Mouse (Mus musculus) heart, postnatal 0 days (tissue): ENCODE results near the gene Golt1a. TPM values are rescaled to one million over a fixed set of nuclear protein-coding genes. Genes with fewer than 3 reads are reported as not detected.

Experiments
- ATAC-seq: fragments of 200-750 bp; cut with Nextera tagmentation; 2 replicates; pipeline ENCODE4 v1.8.0; 2017; ENCODE audit warnings: low read depth, moderate number of reproducible peaks, moderate library complexity; ENCODE audit not compliant: insufficient read depth
- DNase-seq: peaks from one replicate; pipeline ENCODE4 v3.0.0-alpha.2; 2016; ENCODE audit warnings: low spot score
- H3K27ac ChIP-seq: fragments of 300-500 bp; sonication (generic); 2 replicates; pipeline ENCODE4 v1.5.1; 2014; ENCODE audit warnings: low read depth, mild to moderate bottlenecking
- H3K27me3 ChIP-seq: fragments of 300-500 bp; sonication (generic); 2 replicates; pipeline ENCODE4 v1.6.1; 2014; ENCODE audit warnings: low read length, mixed read lengths; ENCODE audit not compliant: control insufficient read depth, insufficient read depth
- H3K36me3 ChIP-seq: fragments of 300-500 bp; sonication (generic); replicated peaks from 2 replicates; pipeline ENCODE4 v1.6.1; 2014; ENCODE audit warnings: low read length, mixed read lengths; ENCODE audit not compliant: control insufficient read depth, insufficient read depth
- H3K4me1 ChIP-seq: fragments of 300-500 bp; sonication (generic); 2 replicates; pipeline ENCODE4 v1.6.1; 2014; ENCODE audit warnings: antibody characterized with exemption; ENCODE audit not compliant: control insufficient read depth, insufficient read depth
- H3K4me2 ChIP-seq: fragments of 300-500 bp; sonication (generic); 2 replicates; pipeline ENCODE4 v1.6.1; 2014; ENCODE audit warnings: low read depth, mild to moderate bottlenecking, low read length, moderate library complexity
- H3K4me3 ChIP-seq: fragments of 300-500 bp; sonication (generic); 2 replicates; pipeline ENCODE4 v1.5.1; 2014; ENCODE audit warnings: low read depth, low read length
- H3K9ac ChIP-seq: fragments of 300-500 bp; sonication (generic); replicated peaks from 2 replicates; pipeline ENCODE4 v1.6.1; 2014; ENCODE audit warnings: low read depth, low read length, mixed read lengths
- H3K9me3 ChIP-seq: fragments of 300-500 bp; sonication (generic); replicated peaks from 2 replicates; pipeline ENCODE4 v1.6.1; 2016; ENCODE audit warnings: low read length; ENCODE audit not compliant: control insufficient read depth
- CTCF ChIP-seq: IDR thresholded peaks from 2 replicates; pipeline ENCODE4 v1.5.1; 2016; ENCODE audit warnings: antibody characterized with exemption, control low read depth, low read depth
- EP300 ChIP-seq: IDR thresholded peaks from 2 replicates; pipeline ENCODE4 v1.6.1; 2016; ENCODE audit warnings: antibody characterized with exemption, low read depth
- WGBS: fragments of 180-500 bp; shearing (Covaris S2); extraction: QIAGEN DNeasy Blood & Tissue Kit; methylation state at CpG from one replicate; pipeline ENCODE4 v1.1.7; 2014; 5-methylcytosine and 5-hydroxymethylcytosine counted together
- polyA plus RNA-seq: library from polyadenylated mRNA; unstranded; fragments of >200 nt; fragmentation: Nextera tagmentation; extraction: Ambion mirVana; gene quantifications from 2 replicates; pipeline ENCODE4 v1.2.1, GENCODE M21; 2015
- total RNA-seq: library from RNA; depleted of rRNA; stranded (reverse); fragments of >200 nt; gene quantifications from 2 replicates; pipeline ENCODE4 v1.2.3, GENCODE M21; 2014; ENCODE audit warnings: low replicate concordance

Gene Golt1a
- total and polyA plus RNA-seq, 2 experiments from 2014 or later = not detected

DNA sequence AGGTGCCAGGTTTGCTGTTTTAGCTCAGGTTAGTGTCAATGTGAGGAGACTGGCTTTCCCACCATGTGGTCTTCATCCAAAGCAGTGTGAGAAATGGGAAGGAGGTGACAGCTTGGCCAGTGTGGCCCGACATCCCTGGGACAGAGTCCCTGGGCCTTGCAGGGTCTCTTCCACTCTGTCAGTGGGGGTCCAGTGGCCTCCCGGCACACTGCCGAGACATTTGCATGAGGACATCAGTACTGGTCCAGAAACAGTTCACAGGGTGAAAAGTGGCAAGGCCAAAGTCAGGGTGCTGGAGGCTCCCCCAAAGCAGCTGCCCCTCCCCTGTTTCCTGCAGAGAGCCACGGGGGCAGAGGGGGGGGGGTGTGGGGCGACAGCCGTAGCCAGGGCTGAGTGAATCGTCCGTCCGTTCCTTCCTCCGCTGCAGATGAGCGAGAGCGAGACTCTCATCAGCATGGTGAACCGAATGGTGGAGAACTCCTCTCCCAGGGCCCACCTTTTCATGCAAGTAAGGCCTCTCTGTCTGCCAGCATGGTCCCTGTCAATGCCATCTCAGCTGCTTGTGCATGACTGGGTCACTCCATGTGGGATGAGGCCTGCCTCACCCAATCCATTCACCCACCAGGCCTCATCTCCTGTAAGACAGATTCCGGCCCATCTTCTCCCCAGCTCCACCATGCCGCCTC lies 30.5 kb upstream of the Golt1a start:
- H3K4me1 ChIP-seq = peaks cover 13% of the 10 kb centered on the region; the same call in 1 of the 2 replicates
- H3K9me3 ChIP-seq = no peaks in the 10 kb centered on the region
- H3K27me3 ChIP-seq = no peaks in the 10 kb centered on the region
- 74% methylated on average over 15 of the region's 15 CpGs for WGBS
- peaks cover 16% of the 10 kb centered on the region for H3K36me3 ChIP-seq
- H3K4me3 ChIP-seq = no peak overlapping the region
- H3K4me2 ChIP-seq = no peak overlapping the region
- H3K27ac ChIP-seq = no peak overlapping the region
- ATAC-seq (no peak), DNase-seq (no peak)
- TF ChIP-seq EP300 (no peak), CTCF (no peak)
- no peak overlapping the region for H3K9ac ChIP-seq

- Histone ChIP-seq H3K27me3 (no peaks in the 10 kb centered on the region), H3K36me3 (peaks cover 12% of the 10 kb centered on the region), H3K9ac (no peak overlapping the region; the same call in 1 of the 2 replicates), H3K9me3 (no peaks in the 10 kb centered on the region), H3K4me2 (no peak overlapping the region), H3K4me3 (no peak overlapping the region), H3K4me1 (peaks cover 13% of the 10 kb centered on the region; the same call in 1 of the 2 replicates), H3K27ac (no peak overlapping the region)
- TF ChIP-seq EP300 (no peak), CTCF (no peak)
- WGBS = 66% methylated on average over 11 of the region's 11 CpGs
- DNase-seq (no peak), ATAC-seq (no peak)
Measured at GRCm38 (mm10) chr1:133279632-133280093, 29.9 kb upstream of the Golt1a start.

GRCm38 (mm10) chr1:133280537-133280936 lies 29.1 kb upstream of the Golt1a start:
- Histone ChIP-seq H3K4me2 (no peak overlapping the region), H3K4me3 (no peak overlapping the region), H3K4me1 (peaks cover 13% of the 10 kb centered on the region; the same call in 1 of the 2 replicates), H3K27ac (no peak overlapping the region), H3K27me3 (no peaks in the 10 kb centered on the region), H3K36me3 (peaks cover 15% of the 10 kb centered on the region), H3K9ac (no peak overlapping the region), H3K9me3 (no peaks in the 10 kb centered on the region)
- WGBS = 88% methylated on average over 2 of the region's 2 CpGs
- no peak for ATAC-seq
- no peak for DNase-seq
- no peak for TF ChIP-seq CTCF
- TF ChIP-seq EP300 = no peak

DNA sequence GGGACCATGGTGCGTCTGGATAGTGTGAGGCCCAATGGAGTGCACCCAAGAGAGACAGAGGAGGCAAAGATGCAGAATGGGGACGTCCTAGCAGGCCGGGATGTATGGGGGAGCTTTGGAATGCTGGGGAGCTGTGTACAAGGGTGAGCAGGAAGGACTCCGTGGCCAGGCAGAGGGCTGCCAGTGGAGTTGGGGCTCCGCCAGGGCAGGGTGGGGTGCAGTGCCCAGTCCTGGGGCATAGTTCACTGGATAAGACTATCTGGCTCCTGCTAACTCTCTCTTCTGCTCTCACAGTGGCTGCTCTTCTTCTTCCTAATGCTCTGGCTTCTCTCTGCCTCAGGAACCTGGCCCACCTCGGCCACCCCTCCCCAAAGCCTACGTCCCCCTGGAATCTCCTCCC lies 23.7 kb upstream of the Golt1a start:
- no peak for DNase-seq
- no peak for ATAC-seq
- 87% methylated on average over 7 of the region's 7 CpGs for WGBS
- peaks cover 40% of the 10 kb centered on the region for H3K36me3 ChIP-seq
- H3K4me2 ChIP-seq = no peak overlapping the region
- H3K4me3 ChIP-seq = no peak overlapping the region
- H3K9ac ChIP-seq = no peak overlapping the region
- H3K9me3 ChIP-seq = no peaks in the 10 kb centered on the region
- peaks cover 13% of the 10 kb centered on the region; the same call in 1 of the 2 replicates for H3K4me1 ChIP-seq
- no peaks in the 10 kb centered on the region for H3K27me3 ChIP-seq
- H3K27ac ChIP-seq = no peak overlapping the region
- TF ChIP-seq EP300 (no peak), CTCF (no peak)

DNA sequence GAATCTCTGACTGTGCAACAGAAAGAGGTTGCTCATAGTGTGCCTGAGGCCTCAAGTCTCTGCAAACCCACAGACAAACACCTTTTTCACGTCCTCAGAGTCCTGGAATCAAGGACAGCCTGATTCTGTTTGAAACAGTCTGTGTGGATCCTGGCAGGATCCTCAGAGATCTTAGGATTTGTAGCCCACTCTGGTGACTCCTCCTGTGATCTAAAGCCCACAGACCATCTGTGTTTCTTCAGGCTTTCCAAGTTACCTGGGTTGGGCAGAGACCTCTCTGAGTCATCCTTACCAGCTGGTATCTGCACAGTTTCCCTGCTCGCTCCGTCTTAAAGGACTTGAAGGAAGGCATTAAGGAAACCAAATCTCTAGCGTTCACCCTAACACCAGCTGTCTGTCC lies 22.5 kb upstream of the Golt1a start:
- 88% methylated on average over 4 of the region's 4 CpGs for WGBS
- no peak overlapping the region for H3K4me3 ChIP-seq
- no peaks in the 10 kb centered on the region for H3K9me3 ChIP-seq
- peaks cover 13% of the 10 kb centered on the region; the same call in 1 of the 2 replicates for H3K4me1 ChIP-seq
- no peaks in the 10 kb centered on the region for H3K27me3 ChIP-seq
- no peak overlapping the region for H3K27ac ChIP-seq
- no peak overlapping the region for H3K4me2 ChIP-seq
- H3K36me3 ChIP-seq = peaks cover 40% of the 10 kb centered on the region
- H3K9ac ChIP-seq = no peak overlapping the region
- TF ChIP-seq EP300 (no peak), CTCF (no peak)
- DNase-seq = no peak
- no peak for ATAC-seq
